Mouse (Mus musculus): Measurements from ENCODE around the gene A930002H24Rik.

GRCm38 (mm10) chr17:63831550-63831949 lies 32.0 kb downstream of the A930002H24Rik start:
- no peak for TF ChIP-seq POLR2A (IDR thresholded peaks at IDR 0.05; ENCODE audit: borderline replicate concordance, extremely low read depth, insufficient read depth, insufficient read length, poor library complexity, severe bottlenecking)
- no peak for TF ChIP-seq CTCF (IDR thresholded peaks at IDR 0.05; ENCODE audit: borderline replicate concordance, extremely low read depth, insufficient read depth, insufficient read length)
